Mouse (Mus musculus): Measurements from ENCODE around the gene Cpsf3.

DNA sequence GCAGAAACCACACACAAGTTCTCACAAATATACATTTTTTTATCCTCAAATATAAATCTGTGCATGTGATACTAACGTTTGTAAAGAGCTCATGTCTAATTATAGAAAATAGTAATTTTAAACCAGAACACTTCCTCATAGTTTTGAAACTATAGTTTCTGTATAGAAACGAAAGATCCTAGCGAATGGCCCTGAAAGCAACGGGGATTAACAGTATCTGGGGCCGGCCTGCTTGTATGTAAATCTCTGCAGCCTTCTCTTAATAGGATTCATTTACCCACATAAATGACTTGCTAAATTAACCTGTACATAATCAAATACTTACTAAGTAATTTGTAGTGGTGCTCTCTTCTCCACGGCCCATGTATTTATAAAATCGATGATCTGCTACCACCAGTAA, 61.8 kb downstream of the Cpsf3 start:
- TF ChIP-seq GATA1 (IDR thresholded peaks at IDR 0.05; ENCODE audit: borderline replicate concordance, low read length) (no peak), FLI1 (IDR thresholded peaks at IDR 0.05; ENCODE audit: low read length) (no peak)

Data from megakaryocyte, embryonic 14.5 days (primary cell).